Mouse (Mus musculus) lung, adult 2 months (tissue): Measurements from ENCODE around the gene Ssmem1.

Source experiments
- CTCF ChIP-seq: fragments of 200-500 bp; IDR thresholded peaks from 2 replicates; pipeline ENCODE4 v1.5.1; 2011; ENCODE audit warnings: mild to moderate bottlenecking, low read length, control low read depth; ENCODE audit not compliant: insufficient read depth
- POLR2A ChIP-seq: fragments of 200-500 bp; IDR thresholded peaks from 2 replicates; pipeline ENCODE4 v1.6.1; 2011; ENCODE audit warnings: low read depth, mild to moderate bottlenecking, control low read depth, low read length, borderline replicate concordance; ENCODE audit errors: extremely low read depth

GRCm38 (mm10) chr6:30460750-30461446 is 48.8 kb upstream of the Ssmem1 start:
- TF ChIP-seq CTCF, result no peak
- TF ChIP-seq POLR2A, result no peak
